Mouse (Mus musculus) CH12.LX (cell line): ENCODE measurements at regions not wholly inside any gene's neighbourhood (a gene's known extent, or its start where the extent isn't known, plus 50 kb on each side); places are given as distances from the start of the nearest gene placed in this dataset.

Source experiments
- CTCF ChIP-seq, 2 experiments: IDR thresholded peaks in 1 of 2; conservative IDR thresholded peaks in 1 of 2; 2 replicates each; pipeline ENCODE4 v1.5.1; 2011 to 2012; ENCODE audit warnings: low read depth in 2 of 2, low read length in 2 of 2, improper control_type of control experiment in 1 of 2, inconsistent platforms in 1 of 2, mild to moderate bottlenecking in 1 of 2, moderate library complexity in 1 of 2
- E2F4 ChIP-seq: IDR thresholded peaks from 2 replicates; pipeline ENCODE4 v1.6.1; 2011; ENCODE audit warnings: low read depth, low read length, improper control_type of control experiment; ENCODE audit not compliant: insufficient replicate concordance
- HCFC1 ChIP-seq: IDR thresholded peaks from 2 replicates; pipeline ENCODE4 v1.6.1; 2012; ENCODE audit warnings: low read depth, mild to moderate bottlenecking, inconsistent platforms, low read length, improper control_type of control experiment
- POLR2A ChIP-seq: IDR thresholded peaks from 2 replicates; pipeline ENCODE4 v1.6.1; 2011; ENCODE audit warnings: low read depth, mild to moderate bottlenecking, improper control_type of control experiment, low read length
- TCF12 ChIP-seq: IDR thresholded peaks from 2 replicates; pipeline ENCODE4 v1.6.1; 2014; ENCODE audit warnings: low read depth, mild to moderate bottlenecking, inconsistent platforms, low read length, improper control_type of control experiment

DNA sequence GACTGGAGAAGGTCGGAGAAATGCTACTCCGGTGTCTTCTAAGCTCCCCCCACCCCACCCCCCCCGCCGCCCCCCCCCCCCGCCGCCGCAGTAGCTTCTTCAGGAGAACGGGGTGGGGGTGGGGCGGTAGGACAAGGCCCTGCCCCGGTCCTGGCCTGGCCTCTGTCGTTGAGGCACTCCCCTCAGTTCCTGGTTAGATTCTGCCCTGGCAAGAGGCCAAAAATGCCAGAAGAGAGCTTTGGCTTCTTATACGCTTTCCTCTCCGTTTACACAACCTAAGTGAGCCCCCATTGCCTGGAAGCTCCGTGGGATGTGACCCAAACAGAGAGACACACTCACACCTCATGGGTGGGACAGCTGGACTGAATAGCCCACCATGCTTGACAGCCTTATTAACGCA, 338.9 kb downstream of the H2al1j start:
- TF ChIP-seq POLR2A (no peak), E2F4 (no peak), CTCF (conservative IDR thresholded peaks at IDR 0.05 in 1 of 2, IDR thresholded peaks at IDR 0.05 in 1 of 2; ENCODE audit: low read depth in 2 of 2, low read length in 2 of 2) (no peak), TCF12 (no peak), HCFC1 (no peak)
